Mouse (Mus musculus): ENCODE data around the gene Slc6a16. TPM values are rescaled to one million over a fixed set of nuclear protein-coding genes. Genes with fewer than 3 reads are reported as not detected.

The Slc6a16 gene
- total RNA-seq (2014; rRNA removed) (0.20 and 0.37 TPM in 2 replicates), polyA plus RNA-seq (2012; rRNA removed) (0.86 and 1.9 TPM in 2 replicates)

DNA sequence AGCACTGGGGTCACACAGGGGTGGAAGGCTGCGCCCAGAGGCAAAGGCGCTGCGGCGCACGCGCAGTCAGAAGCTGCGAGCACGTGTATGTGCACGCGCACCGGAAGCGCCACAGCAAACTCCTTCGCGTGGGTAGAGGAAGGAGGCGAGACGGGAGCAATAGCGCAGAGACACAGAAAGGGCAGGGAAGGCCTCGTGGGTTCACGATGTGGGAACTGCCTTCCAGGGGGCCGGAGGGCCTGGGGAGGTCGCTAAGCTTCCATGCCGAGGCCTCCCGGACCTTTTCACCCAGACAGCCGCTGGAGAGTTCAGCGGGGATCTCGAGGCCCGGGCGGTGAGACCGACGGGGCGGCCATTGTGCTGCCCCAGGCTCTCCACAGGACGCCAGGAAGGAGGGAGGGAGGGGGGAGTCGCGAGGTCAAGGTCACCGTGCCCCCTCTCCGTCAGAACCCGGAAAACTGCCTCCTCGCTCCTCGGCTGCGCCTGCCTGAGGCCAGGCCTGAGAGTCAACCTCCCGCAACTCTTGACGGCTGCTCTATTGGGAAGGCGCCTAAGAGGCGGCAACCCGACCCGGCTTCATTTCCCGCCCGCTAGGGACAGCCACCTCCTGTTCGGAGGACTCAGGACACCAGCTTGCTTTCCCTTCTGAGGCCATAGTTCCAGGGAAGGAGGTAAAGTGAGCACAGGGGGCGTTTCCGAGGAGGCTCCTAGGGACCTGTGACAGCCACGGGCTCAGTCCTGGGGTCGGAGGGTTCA, at the start of gene Slc6a16:
Gene Slc6a16, plus strand, starts transcription at position 453 of the 756 bp plus-strand sequence.
- Histone ChIP-seq H3K4me1 (ENCODE audit: control insufficient read depth, insufficient read depth, low read length) (no peaks in the 10 kb centered on the region), H3K27me3 (ENCODE audit: control insufficient read depth, insufficient read depth, low read length) (no peaks in the 10 kb centered on the region), H3K36me3 (ENCODE audit: control insufficient read depth, insufficient read depth, low read length) (no peaks in the 10 kb centered on the region), H3K79me2 (ENCODE audit: control insufficient read depth, insufficient read depth, low read length) (no peaks in the 10 kb centered on the region), H3K9ac (ENCODE audit: low read depth, low read length) (no peak within 1 kb of the TSS), H3K4me3 (ENCODE audit: insufficient read depth, low read depth, low read length) (no peak within 1 kb of the TSS; the same call in 1 of the 2 replicates), H3K27ac (replicated peaks; ENCODE audit: insufficient read depth, low read depth, low read length) (no peak within 1 kb of the TSS)
- WGBS, result 38% methylated on average over 53 of the region's 53 CpGs
- TF ChIP-seq POLR2A (IDR thresholded peaks at IDR 0.05; ENCODE audit: extremely low read depth, insufficient read depth, low read length), result no peak
- TF ChIP-seq CTCF (IDR thresholded peaks at IDR 0.05; ENCODE audit: low read depth, low read length), result no peak
- DNase-seq (ENCODE audit: extremely low read depth, low read depth, low spot score), result no peak

- no peak for DNase-seq (ENCODE audit: extremely low read depth, low read depth, low spot score)
- Histone ChIP-seq H3K9ac (ENCODE audit: low read depth, low read length) (no peak overlapping the region), H3K36me3 (ENCODE audit: control insufficient read depth, insufficient read depth, low read length) (no peaks in the 10 kb centered on the region), H3K4me3 (ENCODE audit: insufficient read depth, low read depth, low read length) (no peak overlapping the region), H3K27me3 (ENCODE audit: control insufficient read depth, insufficient read depth, low read length) (peaks cover 10% of the 10 kb centered on the region; the same call in 1 of the 2 replicates), H3K4me1 (ENCODE audit: control insufficient read depth, insufficient read depth, low read length) (no peaks in the 10 kb centered on the region), H3K27ac (replicated peaks; ENCODE audit: insufficient read depth, low read depth, low read length) (no peak overlapping the region), H3K79me2 (ENCODE audit: control insufficient read depth, insufficient read depth, low read length) (no peaks in the 10 kb centered on the region)
- WGBS, result 53% methylated on average over 2 of the region's 2 CpGs
- no peak for TF ChIP-seq POLR2A (IDR thresholded peaks at IDR 0.05; ENCODE audit: extremely low read depth, insufficient read depth, low read length)
- no peak for TF ChIP-seq CTCF (IDR thresholded peaks at IDR 0.05; ENCODE audit: low read depth, low read length)
These were observed 49.7 kb upstream of the Slc6a16 start for GRCm38 (mm10) chr7:45191161-45191560.

DNA sequence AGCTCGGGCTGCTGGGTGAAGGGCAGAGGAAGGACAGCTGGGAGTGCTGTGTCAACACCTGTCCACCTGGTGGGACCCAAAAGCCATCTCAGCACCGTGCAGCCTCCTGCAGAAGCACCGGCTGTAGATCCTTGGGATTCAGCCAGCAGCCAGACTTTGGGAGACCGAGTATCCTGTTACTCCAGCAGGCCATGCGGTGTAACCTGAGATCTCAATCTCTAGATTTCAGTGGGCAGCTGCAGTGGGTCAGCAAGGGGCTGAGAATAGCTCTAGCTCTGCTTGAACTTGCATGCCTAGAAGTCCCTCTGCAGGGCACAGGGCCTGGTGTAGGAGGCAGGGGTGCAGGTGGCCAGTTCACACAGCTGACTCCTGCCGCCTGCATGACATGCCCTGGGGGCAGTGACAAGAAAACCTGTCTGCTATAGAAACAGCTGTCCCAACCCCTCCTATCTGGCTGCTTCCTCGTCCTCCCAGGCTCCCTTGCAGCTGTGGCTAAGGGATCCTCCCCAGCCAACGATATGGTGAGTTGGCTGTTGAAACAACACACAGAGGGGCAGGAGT, 49.0 kb upstream of the Slc6a16 start:
- Histone ChIP-seq H3K36me3 (ENCODE audit: control insufficient read depth, insufficient read depth, low read length) (no peaks in the 10 kb centered on the region), H3K4me3 (ENCODE audit: insufficient read depth, low read depth, low read length) (no peak overlapping the region), H3K79me2 (ENCODE audit: control insufficient read depth, insufficient read depth, low read length) (no peaks in the 10 kb centered on the region), H3K4me1 (ENCODE audit: control insufficient read depth, insufficient read depth, low read length) (no peaks in the 10 kb centered on the region), H3K27ac (replicated peaks; ENCODE audit: insufficient read depth, low read depth, low read length) (no peak overlapping the region), H3K9ac (ENCODE audit: low read depth, low read length) (no peak overlapping the region), H3K27me3 (ENCODE audit: control insufficient read depth, insufficient read depth, low read length) (peaks cover 10% of the 10 kb centered on the region; the same call in 1 of the 2 replicates)
- no peak for TF ChIP-seq CTCF (IDR thresholded peaks at IDR 0.05; ENCODE audit: low read depth, low read length)
- TF ChIP-seq POLR2A (IDR thresholded peaks at IDR 0.05; ENCODE audit: extremely low read depth, insufficient read depth, low read length), result no peak
- no peak for DNase-seq (ENCODE audit: extremely low read depth, low read depth, low spot score)
- 49% methylated on average over 8 of the region's 8 CpGs for WGBS

DNA sequence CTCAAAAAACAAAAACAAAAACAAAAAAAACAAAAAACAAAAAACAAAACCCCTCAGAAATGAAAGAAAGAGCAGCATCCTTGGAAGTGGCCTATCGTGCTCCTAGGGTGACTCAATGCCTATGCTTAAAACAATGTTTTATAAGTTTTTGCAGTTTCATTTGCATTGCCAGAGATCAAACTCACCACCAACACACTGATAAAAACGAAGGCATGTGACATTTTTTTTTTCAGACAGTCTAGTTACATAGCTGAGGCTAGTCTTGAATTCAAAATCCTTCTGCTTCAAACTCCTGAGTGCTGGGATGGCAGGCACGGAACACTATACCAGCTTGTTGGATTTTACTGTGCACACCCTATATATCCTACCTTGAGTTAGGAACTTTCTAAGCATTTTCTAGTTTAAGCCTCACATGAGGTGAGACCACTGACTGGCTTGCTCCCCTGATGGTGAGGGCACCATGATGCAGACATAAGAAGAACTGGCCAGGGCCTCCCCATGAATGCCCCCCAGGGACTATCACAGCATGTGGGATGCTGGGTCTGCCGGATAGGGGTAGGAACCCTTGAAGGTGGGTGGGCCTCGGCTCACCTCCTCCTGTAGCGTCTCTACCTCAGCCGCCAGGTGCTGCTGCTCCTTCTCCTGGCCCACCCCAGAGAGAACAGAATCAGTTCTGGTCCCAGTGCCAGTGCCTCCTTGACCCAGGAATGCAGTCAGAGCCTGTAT, 48.1 kb upstream of the Slc6a16 start:
- DNase-seq (ENCODE audit: extremely low read depth, low read depth, low spot score), result no peak
- no peaks in the 10 kb centered on the region for H3K36me3 ChIP-seq (ENCODE audit: control insufficient read depth, insufficient read depth, low read length)
- no peaks in the 10 kb centered on the region for H3K4me1 ChIP-seq (ENCODE audit: control insufficient read depth, insufficient read depth, low read length)
- no peak overlapping the region for H3K9ac ChIP-seq (ENCODE audit: low read depth, low read length)
- WGBS, result 80% methylated on average over 7 of the region's 7 CpGs
- H3K79me2 ChIP-seq (ENCODE audit: control insufficient read depth, insufficient read depth, low read length), result no peaks in the 10 kb centered on the region
- no peak overlapping the region for H3K4me3 ChIP-seq (ENCODE audit: insufficient read depth, low read depth, low read length)
- peaks cover 10% of the 10 kb centered on the region; the same call in 1 of the 2 replicates for H3K27me3 ChIP-seq (ENCODE audit: control insufficient read depth, insufficient read depth, low read length)
- H3K27ac ChIP-seq (replicated peaks; ENCODE audit: insufficient read depth, low read depth, low read length), result no peak overlapping the region
- TF ChIP-seq CTCF (IDR thresholded peaks at IDR 0.05; ENCODE audit: low read depth, low read length) (no peak), POLR2A (IDR thresholded peaks at IDR 0.05; ENCODE audit: extremely low read depth, insufficient read depth, low read length) (no peak)

GRCm38 (mm10) chr7:45193406-45193805, 47.5 kb upstream of the Slc6a16 start:
- Histone ChIP-seq H3K9ac (ENCODE audit: low read depth, low read length) (no peak overlapping the region), H3K27ac (replicated peaks; ENCODE audit: insufficient read depth, low read depth, low read length) (no peak overlapping the region), H3K36me3 (ENCODE audit: control insufficient read depth, insufficient read depth, low read length) (no peaks in the 10 kb centered on the region), H3K79me2 (ENCODE audit: control insufficient read depth, insufficient read depth, low read length) (no peaks in the 10 kb centered on the region), H3K4me1 (ENCODE audit: control insufficient read depth, insufficient read depth, low read length) (no peaks in the 10 kb centered on the region), H3K4me3 (ENCODE audit: insufficient read depth, low read depth, low read length) (no peak overlapping the region), H3K27me3 (ENCODE audit: control insufficient read depth, insufficient read depth, low read length) (peaks cover 10% of the 10 kb centered on the region; the same call in 1 of the 2 replicates)
- TF ChIP-seq CTCF (IDR thresholded peaks at IDR 0.05; ENCODE audit: low read depth, low read length), result no peak
- no peak for TF ChIP-seq POLR2A (IDR thresholded peaks at IDR 0.05; ENCODE audit: extremely low read depth, insufficient read depth, low read length)
- no peak for DNase-seq (ENCODE audit: extremely low read depth, low read depth, low spot score)
- 76% methylated on average over 4 of the region's 5 CpGs for WGBS

Data from liver, adult 2 months (tissue).